Mouse (Mus musculus) left cerebral cortex, adult 11 months (tissue): ENCODE measurements around the gene Tubb2b.

Source experiments
- DNase-seq: peaks from one replicate; pipeline ENCODE4 v3.0.0; 2022; ENCODE audit warnings: low spot score

Tubb2b gene

DNA sequence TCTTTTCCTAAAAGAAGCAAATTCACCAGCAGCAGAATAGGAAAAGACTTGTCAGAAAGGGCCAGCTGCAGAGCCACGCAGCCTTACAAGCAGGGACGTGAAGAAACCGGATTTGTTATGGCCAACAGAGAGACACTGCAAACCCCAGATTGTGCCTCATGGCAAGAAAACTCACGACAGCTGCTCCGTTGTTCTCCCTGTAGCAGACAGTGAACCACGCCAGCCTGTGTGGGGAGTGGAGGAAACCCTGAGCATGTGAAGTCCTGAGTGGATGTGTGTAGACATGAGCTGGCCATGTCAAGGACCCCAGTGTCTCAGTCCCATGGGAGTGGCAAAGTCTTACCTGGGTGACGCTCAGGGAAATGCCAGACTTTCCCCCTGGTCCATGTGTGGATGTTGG lies 6.3 kb upstream of the Tubb2b start:
- DNase-seq, result no peak

DNA sequence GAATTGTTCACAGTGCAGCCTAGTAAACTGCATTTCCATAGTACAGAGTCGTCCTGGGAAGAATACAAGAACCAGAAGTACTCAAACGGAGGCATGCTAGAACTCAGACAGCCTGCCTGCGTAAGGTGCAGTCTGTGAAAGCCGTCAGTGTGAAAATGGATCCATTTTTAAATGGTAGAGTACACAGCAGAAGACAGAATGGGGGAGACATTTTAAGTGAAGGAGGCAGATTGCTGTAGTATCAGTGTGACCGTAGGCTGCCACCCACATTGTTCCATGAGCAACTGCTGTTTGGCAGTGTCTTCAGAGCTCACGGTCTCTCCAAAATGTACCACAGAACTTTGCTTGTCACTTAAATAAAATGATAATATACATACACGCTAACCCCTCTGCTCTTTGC lies 4.0 kb upstream of the Tubb2b start:
- peak; percentile 65 for DNase-seq

DNA sequence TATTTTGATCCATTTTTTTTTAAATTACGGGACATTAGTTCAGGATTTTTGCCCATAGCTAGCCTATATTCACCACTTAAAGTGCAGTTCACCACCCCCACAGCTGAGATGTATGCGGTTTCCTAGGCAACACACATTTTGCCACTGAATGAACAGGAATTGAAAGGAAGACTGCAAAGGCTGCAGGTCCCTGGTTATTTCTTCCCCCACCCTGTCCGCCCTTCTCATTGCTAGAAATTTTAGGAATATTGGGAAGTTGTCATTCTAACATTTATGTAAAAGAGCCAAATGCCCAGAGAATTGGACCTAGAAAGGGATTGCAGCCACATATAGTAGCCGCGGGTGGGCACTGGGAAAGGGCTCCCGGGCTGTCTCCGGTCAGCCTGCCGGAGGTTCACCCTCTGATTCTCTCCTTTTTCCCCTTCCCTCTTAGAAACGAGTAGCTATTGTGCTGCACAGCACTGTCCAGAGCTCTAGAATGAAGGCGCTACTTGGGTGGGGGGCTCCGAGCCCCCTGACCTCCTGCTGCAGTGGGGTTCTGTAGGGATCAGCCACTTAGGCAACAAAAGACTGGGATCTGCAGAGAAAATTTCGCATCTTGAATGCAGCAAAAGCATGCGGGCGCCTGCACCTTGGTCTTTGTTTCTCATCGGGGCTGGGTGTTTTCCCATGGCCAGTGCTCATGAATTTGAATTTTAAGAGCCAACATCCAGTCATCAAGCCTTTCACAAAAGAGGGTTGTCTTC lies 3.2 kb upstream of the Tubb2b start:
- no peak for DNase-seq

DNA sequence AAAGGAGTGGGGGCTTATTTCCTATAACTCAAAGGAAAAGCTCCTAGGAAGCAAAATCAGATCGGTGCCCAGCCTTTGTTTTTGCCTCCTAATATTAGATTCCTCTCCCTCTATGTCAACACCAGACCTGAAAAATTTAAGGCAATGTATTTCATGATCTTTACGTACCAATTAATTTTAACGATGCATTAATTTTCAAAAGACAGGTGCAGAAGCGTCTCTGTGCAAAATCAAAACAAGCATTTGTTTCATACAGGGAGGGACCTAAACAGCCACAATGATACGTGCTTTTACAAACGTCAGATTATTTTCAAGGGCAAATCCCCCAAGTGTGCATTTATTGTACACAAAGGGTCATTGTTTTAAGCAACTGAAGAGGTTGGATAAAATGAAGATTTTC lies 2.6 kb upstream of the Tubb2b start:
- no peak for DNase-seq

DNA sequence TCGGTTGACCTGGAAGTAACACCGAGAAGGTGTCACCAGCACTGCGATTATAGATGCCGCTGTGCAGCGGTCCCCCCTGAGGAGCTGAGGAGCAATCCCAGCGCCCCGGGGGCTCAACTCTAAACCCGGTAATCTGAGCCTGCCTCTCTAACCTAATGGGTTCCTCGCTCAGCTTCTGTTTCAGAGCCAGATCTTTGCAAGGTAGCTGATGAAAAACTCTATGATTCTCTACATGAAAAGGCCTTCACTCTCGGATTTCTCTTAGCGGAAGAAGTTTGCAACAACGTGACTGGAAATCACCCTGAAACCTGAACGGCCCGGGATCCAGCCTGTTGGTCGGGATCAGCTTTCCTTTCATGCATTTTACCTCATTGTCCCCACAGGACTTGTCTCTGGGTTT lies 2.0 kb upstream of the Tubb2b start:
- DNase-seq, result no peak

DNA sequence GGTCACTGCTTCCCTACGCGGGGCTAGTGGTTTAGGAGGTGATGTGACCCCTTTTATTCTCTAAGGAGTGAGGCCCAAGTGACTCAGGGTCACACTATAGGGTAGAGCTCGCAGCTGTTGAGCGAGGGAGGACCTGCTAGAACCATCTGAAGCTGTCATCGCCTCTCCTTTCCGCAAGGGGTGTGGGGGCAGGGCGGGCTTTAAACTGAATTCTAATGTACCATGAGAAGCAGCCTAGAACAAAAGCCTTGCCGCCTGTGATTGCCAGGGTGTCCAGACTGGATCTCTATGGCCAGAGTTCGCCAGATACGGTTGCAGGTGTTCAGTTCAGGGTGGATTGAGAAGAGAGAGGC lies 1.4 kb upstream of the Tubb2b start:
- no peak for DNase-seq

DNA sequence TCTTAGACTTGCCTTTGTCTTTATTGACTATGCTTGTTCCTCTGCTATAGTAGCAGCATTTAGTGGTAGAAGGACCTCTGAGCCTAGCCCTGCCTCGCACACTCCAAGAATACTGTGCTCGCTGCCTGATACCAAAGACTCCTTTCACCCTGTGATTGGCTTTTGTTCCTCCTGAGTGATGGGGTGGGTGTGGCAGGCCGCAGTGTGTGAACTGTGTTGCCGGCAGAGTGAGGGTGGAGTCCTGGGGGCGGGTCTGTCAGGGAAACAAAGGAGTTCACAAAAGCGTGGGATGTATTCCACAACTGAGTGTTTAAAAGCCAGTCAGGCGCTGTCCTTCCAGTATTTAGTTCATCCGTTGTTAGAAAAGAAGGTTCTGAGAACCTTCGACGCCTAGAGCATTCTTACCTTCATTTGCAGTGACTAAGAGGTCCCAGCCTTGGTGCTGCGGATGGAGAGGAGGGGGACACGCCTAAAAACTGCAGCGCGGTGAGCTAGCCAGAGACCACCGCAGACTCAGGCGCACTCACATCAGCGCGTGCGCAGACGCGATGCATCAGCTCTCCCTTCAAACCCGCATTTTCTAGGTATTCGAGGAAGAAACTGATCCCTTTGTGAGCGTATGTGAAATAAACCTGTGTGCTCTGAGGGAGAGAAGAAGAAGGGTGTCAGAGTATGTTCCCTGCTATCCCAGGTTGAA lies 893 bp upstream of the Tubb2b start:
- no peak for DNase-seq

DNA sequence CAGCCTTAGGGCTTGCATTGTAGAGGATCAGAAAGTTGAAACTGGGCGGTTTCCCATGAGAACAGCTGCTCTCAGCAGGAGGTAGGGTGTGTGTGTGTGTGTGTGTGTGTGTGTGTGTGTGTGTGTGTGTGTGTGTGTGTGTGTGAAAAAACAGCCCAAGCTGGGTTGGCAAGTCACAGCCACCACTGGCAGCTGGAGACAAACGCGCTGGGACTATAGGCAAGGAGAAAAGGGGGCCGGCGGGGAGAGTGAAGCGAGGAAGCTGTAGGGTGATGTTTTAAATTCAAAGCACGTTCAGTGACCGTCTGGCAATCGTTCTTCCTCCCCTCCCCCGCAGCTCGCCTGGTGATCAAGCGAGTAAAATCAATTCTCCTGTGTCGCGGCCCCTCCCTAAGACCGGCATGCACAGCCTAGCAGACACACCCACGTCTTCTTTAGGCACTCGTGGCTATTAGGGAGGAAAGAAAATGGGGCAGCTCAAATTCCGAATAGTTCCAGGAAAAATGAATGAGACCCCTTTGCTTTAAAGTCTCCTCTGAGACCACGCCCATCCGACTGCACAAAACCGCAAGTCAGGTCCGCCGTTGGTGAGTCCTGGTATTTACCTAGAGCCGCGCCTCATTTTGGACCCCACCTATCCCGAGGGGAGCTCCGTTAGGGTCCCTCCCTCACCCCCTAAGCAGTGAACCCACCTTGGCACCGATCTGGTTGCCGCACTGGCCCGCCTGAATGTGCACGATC lies 611 bp downstream of the Tubb2b start:
- DNase-seq, result no peak

DNA sequence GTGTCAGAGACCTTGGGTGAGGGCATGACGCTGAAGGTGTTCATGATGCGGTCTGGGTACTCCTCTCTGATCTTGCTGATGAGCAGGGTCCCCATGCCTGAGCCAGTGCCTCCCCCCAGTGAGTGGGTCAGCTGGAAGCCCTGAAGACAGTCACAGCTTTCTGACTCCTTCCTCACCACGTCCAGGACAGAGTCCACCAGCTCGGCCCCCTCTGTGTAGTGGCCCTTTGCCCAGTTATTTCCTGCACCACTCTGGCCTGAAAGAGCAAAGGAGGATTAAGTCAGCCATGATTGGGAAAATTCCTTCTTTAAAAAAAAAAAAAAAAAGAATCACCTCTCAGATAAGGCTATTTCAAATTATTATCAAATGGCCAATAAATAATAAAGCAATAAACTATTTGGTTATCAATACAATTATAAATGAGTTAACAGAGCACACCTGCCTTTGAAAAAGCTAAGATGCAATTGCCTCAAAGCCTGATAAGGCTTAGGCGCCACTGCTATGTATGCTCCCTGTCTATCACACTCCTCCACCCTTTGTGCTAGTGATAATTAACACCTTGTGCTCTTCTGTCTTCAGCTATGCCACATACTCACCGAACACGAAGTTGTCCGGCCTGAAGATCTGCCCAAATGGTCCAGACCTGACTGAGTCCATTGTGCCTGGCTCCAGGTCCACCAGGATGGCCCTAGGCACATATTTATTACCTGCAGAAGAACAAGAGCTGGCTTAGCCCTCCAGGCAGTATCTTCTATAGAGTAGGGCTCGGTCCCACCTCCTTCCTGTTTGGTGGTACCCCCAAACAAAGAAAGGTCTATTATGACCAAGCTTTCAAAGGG lies 1.8 kb downstream of the Tubb2b start:
- no peak for DNase-seq

DNA sequence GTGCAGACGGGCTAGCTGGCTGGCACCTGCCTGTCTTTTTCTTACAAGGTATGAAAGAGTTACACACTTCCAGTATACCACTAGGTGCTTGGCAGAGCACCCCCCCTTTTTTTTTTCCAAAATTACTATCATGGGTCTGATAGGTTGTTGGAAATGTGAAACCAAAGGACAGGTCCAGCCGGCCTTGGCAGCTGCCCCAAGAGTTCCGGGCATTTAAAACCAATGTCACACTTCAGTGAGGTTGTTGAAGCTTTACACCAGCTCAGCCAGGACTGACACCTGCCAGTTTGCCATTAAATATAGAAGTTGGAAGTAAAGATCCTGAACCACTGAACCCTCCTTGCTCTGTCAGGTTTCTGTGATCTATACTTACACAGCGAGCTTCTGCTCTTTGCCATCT lies 4.6 kb downstream of the Tubb2b start:
- no peak for DNase-seq

DNA sequence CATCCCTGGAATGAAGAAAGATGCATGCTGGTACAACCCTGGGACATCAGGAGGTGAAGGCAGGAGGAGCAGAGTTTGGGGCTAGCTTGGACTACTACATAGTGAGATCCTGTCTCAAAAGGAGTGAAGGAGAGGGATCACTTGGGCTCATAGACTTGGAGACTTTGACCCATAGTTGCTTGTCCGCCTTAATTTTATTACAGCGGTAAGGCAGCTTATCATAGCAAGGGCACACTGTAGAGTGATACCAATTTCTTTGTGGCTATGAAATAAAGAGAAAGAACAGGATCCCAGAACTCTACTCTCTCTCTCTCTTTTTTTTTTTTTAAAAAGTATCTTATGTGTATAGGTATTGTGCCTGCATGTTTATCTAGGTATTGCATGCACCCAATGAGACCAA lies 9.7 kb downstream of the Tubb2b start:
- DNase-seq, result no peak

DNA sequence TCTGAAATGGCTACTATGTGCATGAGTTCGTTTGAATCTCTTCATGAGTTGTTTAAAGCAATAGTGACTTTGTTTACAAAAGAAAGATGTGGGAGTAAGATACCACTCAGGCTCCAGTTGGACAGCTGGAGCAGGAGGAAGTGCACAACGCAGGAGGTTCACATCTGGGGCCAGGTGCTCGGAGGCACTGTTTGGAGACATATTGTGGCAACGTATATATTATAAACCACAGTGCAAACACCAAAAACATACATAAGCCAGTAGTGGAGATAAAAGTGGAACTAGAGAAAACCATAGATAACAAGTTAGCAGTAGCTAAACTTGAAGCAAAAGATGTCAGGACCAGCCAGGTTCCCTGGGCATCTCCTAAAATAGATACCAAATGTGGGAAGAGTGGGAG lies 10.9 kb downstream of the Tubb2b start:
- DNase-seq, result no peak

DNA sequence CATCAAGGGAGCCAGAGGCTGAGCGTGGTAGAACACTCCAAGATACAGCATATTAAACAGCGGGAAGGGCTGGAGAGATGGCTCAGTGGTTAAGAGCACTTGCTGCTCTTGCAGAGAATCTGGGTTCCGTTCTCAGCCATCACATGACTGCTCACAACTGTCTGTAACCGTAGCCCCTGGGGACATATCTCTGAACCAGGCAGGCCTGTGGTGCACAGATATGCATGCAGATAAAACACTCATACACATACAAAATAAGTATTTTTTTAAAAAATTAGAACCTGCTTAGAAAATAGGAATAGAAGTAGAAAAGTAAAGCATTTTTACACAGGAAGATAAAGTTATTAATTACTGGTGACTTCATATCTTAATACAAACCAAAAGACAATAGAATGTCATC lies 11.4 kb downstream of the Tubb2b start:
- DNase-seq, result no peak

DNA sequence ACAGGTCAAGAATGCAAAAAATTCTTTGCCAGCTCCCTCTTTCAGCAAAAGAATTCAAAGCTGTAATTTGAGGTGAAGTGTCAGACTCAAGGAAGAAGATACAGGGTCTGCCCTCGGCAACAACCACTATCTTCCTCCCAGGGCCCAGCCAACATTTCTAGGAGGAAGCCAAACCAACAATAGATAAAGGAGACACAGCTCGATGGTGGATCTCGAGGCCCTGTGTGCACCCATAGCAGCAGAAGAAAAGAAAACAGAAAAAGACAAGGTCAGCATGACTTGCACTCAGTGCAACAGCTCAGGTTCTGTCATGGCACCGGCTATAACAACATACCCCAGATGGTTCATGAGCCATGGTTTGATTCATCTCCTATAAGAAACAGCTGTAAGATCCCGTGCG lies 13.8 kb downstream of the Tubb2b start:
- no peak for DNase-seq

DNA sequence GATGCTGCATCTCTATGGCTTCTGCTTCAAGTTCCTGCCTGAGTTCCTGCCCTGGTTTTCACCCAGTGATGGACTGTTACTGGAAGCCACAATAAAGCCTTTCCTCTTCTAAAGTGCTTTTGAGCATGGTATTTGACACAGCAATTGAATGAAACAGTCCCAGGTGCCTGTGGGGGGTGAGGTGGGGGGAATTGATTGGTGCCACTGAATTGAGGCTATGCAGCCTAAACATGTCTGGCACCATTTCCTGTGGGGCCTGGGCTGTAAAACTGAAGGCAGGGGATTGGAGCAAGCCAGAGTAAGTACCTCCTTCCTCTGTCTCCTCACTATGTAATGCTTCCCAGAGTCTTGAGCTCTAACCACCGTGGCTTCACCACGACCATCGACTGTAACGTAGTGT lies 15.6 kb downstream of the Tubb2b start:
- DNase-seq, result no peak

DNA sequence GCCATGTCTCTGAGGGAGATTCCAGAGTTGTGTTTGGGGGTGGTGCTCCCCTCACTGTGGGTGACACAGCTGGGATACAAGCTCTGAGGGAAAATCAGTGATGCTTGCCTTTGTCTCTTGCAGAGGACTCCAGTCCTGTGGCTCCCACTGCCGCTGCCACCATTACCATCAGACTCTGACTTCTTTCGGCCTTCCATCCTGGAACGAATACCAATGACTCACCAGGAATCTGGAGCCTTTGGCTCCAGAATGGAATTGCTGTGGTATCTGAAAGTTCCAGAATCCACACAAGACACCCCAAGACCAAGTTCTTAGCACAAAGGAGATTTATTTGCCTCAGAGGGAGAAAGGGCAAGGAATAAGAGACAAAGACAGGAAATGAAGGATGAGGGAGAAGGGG lies 17.2 kb downstream of the Tubb2b start:
- no peak for DNase-seq

DNA sequence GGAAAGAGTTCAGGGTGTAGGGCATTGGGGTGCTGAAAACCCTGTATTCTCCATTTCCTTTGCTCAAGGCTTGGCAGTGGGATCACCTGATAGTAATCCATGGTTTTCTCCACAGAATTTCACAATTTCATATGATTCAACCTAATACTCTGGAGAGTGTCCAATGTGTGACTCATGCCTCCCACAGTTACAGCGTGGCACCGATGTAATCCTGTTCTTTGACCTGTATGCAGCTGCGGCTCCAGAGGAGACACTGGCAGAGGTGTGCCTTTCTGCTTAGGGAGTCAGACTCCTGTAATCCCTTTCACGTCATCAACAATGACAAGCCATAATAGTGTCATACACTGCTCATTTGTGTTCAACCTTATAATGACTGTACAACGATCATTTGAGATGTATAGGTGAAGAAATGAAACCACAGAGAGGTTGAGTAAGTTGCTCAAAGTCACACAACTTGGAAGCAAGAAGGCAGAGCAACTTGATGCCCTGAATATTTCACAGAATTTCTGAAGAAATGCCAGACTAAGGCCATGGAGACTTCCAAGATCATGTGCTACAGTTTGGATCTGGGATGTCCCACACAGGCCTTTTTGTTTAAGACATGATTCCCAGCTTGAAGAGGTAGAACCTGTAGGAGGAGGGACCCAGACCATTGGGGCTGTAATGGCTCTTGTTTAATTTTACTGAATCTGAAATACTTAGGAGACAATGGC lies 17.7 kb downstream of the Tubb2b start:
- no peak for DNase-seq

DNA sequence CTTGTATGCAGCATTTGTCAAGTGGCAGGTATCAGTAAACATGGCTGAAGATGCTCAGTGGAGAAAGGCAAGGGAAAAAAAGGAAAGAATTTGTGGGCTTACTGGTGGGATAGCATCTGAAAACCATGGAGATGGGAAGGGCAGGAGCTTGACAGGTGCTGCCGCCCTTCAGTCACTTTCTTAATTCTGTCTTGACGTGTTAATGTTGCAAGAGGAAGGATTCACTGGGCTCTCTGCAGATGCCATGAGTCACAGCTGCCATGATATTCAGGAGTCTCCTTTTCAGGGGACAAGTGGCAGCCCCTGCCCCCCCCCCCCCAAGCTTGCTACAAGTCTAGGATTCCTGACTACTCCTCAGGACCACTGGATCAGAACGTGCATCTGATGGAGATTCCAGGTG lies 18.4 kb downstream of the Tubb2b start:
- DNase-seq, result no peak

DNA sequence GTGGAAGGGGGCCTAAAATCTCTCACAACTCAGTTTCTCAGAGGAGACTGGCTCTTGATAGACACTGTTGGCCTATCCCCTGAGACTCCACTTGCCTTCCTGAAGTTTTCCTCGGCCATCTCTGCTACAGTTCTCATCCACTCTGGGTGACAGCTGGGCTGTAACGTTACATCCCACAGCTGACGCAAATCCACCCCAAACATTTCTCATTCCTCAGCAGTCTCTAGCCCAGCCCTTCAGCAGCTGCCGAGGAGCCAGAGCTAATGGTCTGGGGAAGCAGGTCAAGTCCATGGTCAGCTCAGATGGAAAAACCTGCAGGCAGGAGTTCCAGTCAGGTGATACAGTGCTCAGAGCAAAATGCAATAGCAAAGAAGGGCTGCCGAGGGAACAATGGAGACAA lies 19.2 kb downstream of the Tubb2b start:
- DNase-seq, result no peak

DNA sequence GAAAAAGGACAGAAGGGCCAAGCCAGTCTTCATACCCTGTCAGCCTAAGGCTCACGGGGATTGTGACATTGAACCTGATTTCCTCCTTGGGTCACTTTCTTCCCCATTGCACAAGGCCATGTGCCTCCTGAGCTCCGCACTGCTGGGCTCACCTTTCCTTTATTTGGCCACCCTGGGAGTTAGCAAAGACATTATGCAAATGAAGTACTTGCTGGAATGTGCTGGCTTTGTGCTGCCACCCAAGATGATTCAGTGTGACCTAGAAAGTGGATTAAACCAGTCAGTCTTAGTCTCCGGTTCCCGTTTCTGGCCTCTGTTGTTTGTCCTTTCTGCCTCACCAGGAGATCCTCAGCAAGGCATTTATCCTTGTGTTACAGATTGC lies 20.6 kb downstream of the Tubb2b start:
- DNase-seq, result no peak

DNA sequence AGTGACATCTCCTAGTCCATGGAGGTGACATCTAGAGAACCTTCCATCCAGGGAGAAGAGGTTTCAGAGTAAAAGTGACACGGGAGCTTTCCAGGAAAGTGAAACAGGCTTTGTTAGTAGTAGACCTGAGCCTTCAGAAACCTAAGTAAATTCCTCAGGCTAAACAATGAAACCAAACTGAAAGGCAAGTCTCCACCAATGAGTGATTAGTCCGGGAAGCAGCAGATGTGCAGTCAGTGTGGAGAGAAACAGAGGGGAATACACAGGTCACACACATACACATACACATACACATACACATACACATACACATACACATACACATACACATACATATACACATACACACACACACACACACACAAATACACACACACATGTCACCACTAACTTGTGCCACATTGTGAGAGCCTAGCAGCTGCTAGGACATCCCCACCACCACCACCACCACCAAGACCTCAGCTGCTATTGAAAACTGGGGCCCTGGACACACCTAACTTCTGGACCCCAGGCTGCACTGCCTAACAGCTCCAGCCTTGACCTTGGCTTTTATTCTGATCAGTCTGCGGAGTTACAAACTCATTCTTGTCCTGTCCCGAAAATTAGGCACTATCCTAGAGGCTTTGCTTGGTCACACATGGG lies 21.1 kb downstream of the Tubb2b start:
- DNase-seq, result no peak
